Mouse (Mus musculus): ENCODE measurements around the gene Il15. TPM values are rescaled to one million over a fixed set of nuclear protein-coding genes. Genes with fewer than 3 reads are reported as not detected.

Gene Il15
- polyA plus RNA-seq, 1 experiment = 2.2 TPM

GRCm38 (mm10) chr8:82400376-82400775 is 2.6 kb downstream of the Il15 start:
- TF ChIP-seq CTCF (IDR thresholded peaks at IDR 0.05; ENCODE audit: extremely low read depth, insufficient read depth, low read length) (no peak), POLR2A (IDR thresholded peaks at IDR 0.05; ENCODE audit: extremely low read depth, insufficient read depth, low read length) (no peak)
- no peak overlapping the region for H3K27ac ChIP-seq (ENCODE audit: insufficient read depth, low read length)
- H3K4me1 ChIP-seq (ENCODE audit: control insufficient read depth, insufficient read depth, low read length) = no peaks in the 10 kb centered on the region
- H3K4me3 ChIP-seq (ENCODE audit: insufficient read depth, low read length) = no peak overlapping the region

GRCm38 (mm10) chr8:82398546-82398945 is 4.5 kb downstream of the Il15 start:
- Histone ChIP-seq H3K4me3 (ENCODE audit: insufficient read depth, low read length) (no peak overlapping the region), H3K27ac (ENCODE audit: insufficient read depth, low read length) (no peak overlapping the region), H3K4me1 (ENCODE audit: control insufficient read depth, insufficient read depth, low read length) (no peaks in the 10 kb centered on the region)
- TF ChIP-seq CTCF (IDR thresholded peaks at IDR 0.05; ENCODE audit: extremely low read depth, insufficient read depth, low read length) (no peak), POLR2A (IDR thresholded peaks at IDR 0.05; ENCODE audit: extremely low read depth, insufficient read depth, low read length) (no peak)

DNA sequence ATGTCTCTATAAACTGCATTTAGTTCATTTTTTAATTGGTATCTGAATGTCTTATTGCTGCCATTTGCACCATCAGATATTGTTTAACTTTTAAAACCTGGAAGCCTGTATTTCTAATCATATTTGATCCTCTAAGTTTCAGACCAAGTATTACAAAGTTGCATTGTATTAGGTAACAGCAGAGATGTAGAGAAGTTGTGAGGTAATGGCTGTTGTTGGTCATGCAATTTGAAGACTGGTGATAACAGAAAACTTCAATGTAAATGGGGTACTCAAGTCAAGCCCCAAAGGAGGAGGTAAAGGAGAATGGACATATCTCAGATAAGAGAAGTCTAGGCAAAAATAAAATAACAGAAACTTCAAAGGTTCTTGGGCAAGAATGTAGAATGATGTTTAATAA is 11.8 kb downstream of the Il15 start:
- no peak overlapping the region for H3K27ac ChIP-seq (ENCODE audit: insufficient read depth, low read length)

DNA sequence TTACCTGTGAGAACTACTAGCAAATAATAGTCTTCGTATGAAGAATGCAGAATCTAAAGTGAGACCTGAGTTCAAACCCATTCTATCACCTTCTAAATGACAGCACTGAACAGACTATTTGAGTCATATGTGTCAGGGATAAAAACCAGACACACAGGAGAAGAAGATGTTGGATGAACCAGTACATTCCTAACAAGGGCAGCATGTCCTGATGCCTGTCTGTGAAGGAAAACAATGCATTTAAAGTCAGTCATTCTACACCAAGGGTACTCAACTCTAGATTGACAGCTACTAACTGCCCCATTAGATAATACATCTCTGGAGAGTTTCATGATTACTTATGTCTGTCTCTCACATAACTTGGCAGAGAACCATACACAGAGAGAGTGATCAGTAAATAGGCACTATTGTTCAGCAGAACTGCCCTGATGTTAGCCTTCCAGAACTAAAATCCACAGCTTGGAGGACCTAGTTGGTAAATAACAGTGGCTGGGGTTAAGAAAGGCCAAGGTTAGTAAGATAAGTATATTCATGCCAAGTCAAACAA is 14.6 kb downstream of the Il15 start:
- Histone ChIP-seq H3K27ac (ENCODE audit: insufficient read depth, low read length) (no peak overlapping the region), H3K4me1 (ENCODE audit: control insufficient read depth, insufficient read depth, low read length) (no peaks in the 10 kb centered on the region), H3K4me3 (ENCODE audit: insufficient read depth, low read length) (no peak overlapping the region)
- TF ChIP-seq POLR2A (IDR thresholded peaks at IDR 0.05; ENCODE audit: extremely low read depth, insufficient read depth, low read length) = no peak
- TF ChIP-seq CTCF (IDR thresholded peaks at IDR 0.05; ENCODE audit: extremely low read depth, insufficient read depth, low read length) = no peak

More for the DNA sequence above, 11.8 kb downstream of the Il15 start:
- Histone ChIP-seq H3K4me3 (ENCODE audit: insufficient read depth, low read length) (no peak overlapping the region), H3K4me1 (ENCODE audit: control insufficient read depth, insufficient read depth, low read length) (no peaks in the 10 kb centered on the region)
- TF ChIP-seq POLR2A (IDR thresholded peaks at IDR 0.05; ENCODE audit: extremely low read depth, insufficient read depth, low read length) (no peak), CTCF (IDR thresholded peaks at IDR 0.05; ENCODE audit: extremely low read depth, insufficient read depth, low read length) (no peak)

DNA sequence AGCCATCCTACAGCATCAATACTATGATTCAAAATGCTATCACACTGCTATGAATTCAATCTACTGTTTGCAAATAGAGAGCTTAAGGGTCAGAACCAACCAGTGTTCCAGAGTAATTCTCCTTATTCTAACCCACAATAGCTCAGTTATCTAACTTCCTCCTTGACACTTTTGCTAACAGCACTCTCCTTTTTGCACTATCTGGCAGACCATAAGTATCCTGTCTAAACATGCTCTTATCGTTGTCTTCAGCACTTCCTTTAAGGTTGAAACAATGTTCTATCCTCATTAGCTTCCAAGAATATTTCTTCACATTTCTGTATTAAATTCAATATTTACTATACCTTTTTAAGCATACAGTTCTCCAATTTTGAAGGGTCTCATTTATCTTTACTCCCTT is 15.4 kb downstream of the Il15 start:
- Histone ChIP-seq H3K4me3 (ENCODE audit: insufficient read depth, low read length) (no peak overlapping the region), H3K4me1 (ENCODE audit: control insufficient read depth, insufficient read depth, low read length) (no peaks in the 10 kb centered on the region), H3K27ac (ENCODE audit: insufficient read depth, low read length) (no peak overlapping the region)
- no peak for TF ChIP-seq CTCF (IDR thresholded peaks at IDR 0.05; ENCODE audit: extremely low read depth, insufficient read depth, low read length)
- TF ChIP-seq POLR2A (IDR thresholded peaks at IDR 0.05; ENCODE audit: extremely low read depth, insufficient read depth, low read length) = no peak

DNA sequence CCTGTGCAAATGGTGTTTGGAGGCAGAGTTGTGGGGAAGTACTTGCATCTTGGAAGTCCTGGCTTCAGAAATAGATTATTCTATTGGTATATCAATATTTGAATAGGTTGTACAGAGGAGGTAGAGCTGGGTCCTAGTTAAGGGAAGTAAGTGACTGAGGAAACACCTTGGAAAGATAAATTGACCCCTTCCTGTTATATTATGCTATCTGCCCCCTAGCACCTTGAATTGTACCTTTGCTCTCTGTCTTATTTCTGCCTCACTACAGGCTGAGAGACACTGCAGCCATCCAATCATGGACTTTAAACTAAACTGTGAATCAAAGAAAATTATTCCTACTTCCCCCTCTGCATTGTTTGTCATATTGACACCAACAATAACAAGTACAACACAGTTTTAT is 17.2 kb downstream of the Il15 start:
- H3K4me1 ChIP-seq (ENCODE audit: control insufficient read depth, insufficient read depth, low read length) = no peaks in the 10 kb centered on the region
- no peak overlapping the region for H3K4me3 ChIP-seq (ENCODE audit: insufficient read depth, low read length)
- no peak overlapping the region for H3K27ac ChIP-seq (ENCODE audit: insufficient read depth, low read length)
- TF ChIP-seq CTCF (IDR thresholded peaks at IDR 0.05; ENCODE audit: extremely low read depth, insufficient read depth, low read length) (no peak), POLR2A (IDR thresholded peaks at IDR 0.05; ENCODE audit: extremely low read depth, insufficient read depth, low read length) (no peak)

DNA sequence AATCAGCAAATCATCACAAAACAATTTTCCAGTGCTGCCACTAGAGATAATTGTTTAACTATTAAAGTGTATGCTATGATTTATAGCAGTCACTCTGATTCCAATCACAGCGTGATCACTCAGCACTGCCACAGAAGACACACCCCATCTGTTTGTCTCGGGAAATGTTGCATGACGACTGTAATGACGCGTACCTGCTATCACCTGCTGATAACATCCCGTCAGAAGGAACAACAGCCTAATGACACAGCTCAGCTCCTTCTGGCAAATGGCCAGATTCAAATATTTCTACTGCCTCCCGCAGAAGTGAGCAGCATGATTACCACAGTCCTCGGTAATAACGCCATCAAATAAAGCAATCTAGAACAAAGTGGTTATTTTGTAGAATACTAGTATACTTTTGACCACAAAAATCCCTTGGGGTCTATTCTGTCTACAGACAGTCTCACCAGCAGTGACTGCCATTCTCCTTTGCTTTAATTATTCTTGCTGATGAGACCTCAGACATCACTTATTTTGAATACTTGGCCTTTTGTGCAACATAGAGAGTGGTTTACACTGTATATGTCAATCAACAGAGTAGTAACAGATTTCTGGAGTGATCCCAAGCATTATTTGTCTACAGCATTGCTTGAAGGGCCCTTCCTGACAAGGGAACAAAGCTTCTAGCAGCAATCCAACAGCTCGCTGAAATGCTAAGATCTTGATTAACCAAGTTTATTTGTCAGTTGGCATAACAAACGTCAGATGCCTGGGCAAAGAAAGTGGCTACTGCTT is 18.4 kb downstream of the Il15 start:
- no peak overlapping the region for H3K27ac ChIP-seq (ENCODE audit: insufficient read depth, low read length)
- TF ChIP-seq POLR2A (IDR thresholded peaks at IDR 0.05; ENCODE audit: extremely low read depth, insufficient read depth, low read length) (no peak), CTCF (IDR thresholded peaks at IDR 0.05; ENCODE audit: extremely low read depth, insufficient read depth, low read length) (no peak)
- no peaks in the 10 kb centered on the region for H3K4me1 ChIP-seq (ENCODE audit: control insufficient read depth, insufficient read depth, low read length)
- H3K4me3 ChIP-seq (ENCODE audit: insufficient read depth, low read length) = no peak overlapping the region

- no peak for TF ChIP-seq POLR2A (IDR thresholded peaks at IDR 0.05; ENCODE audit: extremely low read depth, insufficient read depth, low read length)
- TF ChIP-seq CTCF (IDR thresholded peaks at IDR 0.05; ENCODE audit: extremely low read depth, insufficient read depth, low read length) = no peak
- Histone ChIP-seq H3K4me1 (ENCODE audit: control insufficient read depth, insufficient read depth, low read length) (no peaks in the 10 kb centered on the region), H3K4me3 (ENCODE audit: insufficient read depth, low read length) (no peak overlapping the region), H3K27ac (ENCODE audit: insufficient read depth, low read length) (no peak overlapping the region)
Observed at GRCm38 (mm10) chr8:82383346-82383745, 19.7 kb downstream of the Il15 start.

GRCm38 (mm10) chr8:82382316-82382715 is 20.7 kb downstream of the Il15 start:
- Histone ChIP-seq H3K27ac (ENCODE audit: insufficient read depth, low read length) (no peak overlapping the region), H3K4me3 (ENCODE audit: insufficient read depth, low read length) (no peak overlapping the region), H3K4me1 (ENCODE audit: control insufficient read depth, insufficient read depth, low read length) (no peaks in the 10 kb centered on the region)
- no peak for TF ChIP-seq CTCF (IDR thresholded peaks at IDR 0.05; ENCODE audit: extremely low read depth, insufficient read depth, low read length)
- TF ChIP-seq POLR2A (IDR thresholded peaks at IDR 0.05; ENCODE audit: extremely low read depth, insufficient read depth, low read length) = no peak

GRCm38 (mm10) chr8:82374470-82374869 is 28.6 kb downstream of the Il15 start:
- no peaks in the 10 kb centered on the region for H3K4me1 ChIP-seq (ENCODE audit: control insufficient read depth, insufficient read depth, low read length)
- TF ChIP-seq CTCF (IDR thresholded peaks at IDR 0.05; ENCODE audit: extremely low read depth, insufficient read depth, low read length) = no peak
- H3K27ac ChIP-seq (ENCODE audit: insufficient read depth, low read length) = no peak overlapping the region
- no peak overlapping the region for H3K4me3 ChIP-seq (ENCODE audit: insufficient read depth, low read length)

All from cortical plate, adult 2 months (tissue).